Mouse (Mus musculus): ENCODE results near the gene Spem2. TPM values are rescaled to one million over a fixed set of nuclear protein-coding genes. Genes with fewer than 3 reads are reported as not detected.

Spem2 gene
- polyA plus RNA-seq (2012; rRNA removed), result not detected in 2 replicates

DNA sequence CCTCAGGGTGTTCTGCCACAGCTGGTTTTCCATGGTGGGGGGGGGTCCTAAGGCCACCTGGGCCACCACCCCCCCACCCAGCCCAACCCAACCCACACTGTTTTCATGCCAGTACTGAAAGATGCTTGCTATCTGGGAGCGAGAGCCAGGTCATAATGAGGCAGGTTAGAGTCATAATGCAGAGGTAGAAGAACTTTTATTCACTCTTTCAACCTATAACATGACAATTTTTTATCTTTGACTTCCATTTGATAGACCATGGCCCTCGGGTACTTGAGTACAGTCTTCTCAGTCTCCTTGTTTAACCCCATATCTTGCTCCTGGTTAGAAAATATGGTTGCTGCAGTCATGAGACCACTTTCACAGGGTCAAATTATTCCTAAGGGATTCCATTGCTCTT, at the start of gene Spem2:
Spem2 (minus strand) TSS at position 101 of the 400 bp plus-strand sequence.

DNA sequence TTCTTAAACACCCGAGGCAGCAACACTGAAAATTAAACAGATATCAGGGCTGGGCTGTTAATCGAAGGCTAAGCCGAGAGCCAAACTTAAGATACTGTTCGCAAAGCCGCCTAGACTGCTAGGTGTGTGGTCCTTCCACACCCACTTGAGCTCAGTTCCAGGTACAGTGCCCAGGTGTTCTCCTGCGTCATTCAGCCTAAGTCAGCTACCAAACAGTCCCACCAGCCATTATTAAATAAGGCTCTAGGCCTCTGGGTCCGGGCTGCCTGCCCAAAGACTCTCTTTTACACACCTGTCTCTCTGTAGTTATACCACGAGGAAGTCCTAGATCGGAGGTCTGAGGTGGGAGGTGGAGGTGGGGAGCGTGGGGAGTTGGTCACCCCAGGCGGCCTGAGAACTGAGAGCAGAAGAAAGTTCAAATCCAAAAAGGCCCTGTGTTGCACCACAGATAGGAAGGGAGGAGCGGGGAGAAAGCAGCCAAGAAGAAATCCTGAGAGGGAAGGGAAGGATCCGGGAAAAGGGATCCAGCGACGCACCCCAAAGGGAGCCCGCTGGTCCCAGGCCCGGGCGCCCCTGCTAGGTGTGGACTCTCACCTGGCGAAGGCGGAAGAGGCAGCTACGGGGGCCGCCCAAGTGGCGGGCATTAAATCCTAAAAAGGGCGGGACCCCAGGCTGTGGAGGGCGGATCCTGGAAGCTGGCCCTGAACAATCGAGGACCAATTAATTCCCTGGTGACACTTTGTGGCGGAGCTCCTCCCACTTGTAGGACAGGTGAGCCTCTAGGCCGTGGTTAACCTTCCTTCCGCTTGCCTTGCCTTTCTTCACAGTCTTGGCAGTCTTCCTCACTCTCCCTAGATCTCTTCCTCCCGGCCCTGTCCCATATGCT, 40.1 kb upstream of the Spem2 start, which contains the start of gene Tnk1:
Tnk1 (minus strand) TSS at position 618 of the 886 bp plus-strand sequence.

DNA sequence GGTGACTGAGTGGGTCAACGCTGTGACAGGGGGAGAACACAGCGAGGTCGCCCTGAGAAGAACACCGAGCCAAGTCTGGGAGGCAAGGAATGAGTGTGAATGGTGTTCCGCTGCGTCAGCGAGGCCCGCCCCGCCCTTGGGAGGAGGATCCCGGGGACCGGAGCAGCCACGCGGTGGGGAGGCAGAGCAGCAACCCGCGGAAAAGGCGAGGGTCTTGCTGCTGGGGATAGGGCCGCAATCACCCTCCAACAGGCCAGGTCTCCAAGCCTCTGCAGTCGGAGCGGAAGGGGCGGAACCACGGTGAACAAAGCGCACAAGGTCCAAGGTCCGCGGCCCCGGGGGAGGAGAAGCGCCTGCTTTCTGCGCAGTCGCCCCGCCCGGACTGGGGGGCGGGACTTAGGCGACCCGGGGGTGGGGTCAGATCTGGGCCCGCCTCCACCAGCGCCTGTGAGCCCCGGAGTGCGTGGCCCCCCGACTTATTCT, 28.0 kb upstream of the Spem2 start, which contains the start of gene Plscr3:
Plscr3 (plus strand) TSS at position 179 of the 483 bp plus-strand sequence.

GRCm38 (mm10) chr11:69837952-69838713, 19.9 kb upstream of the Spem2 start, which contains the start of gene Tmem256:
Tmem256 (plus strand) TSS chr11:69838514.

GRCm38 (mm10) chr11:69837604-69837951, 19.3 kb upstream of the Spem2 start, which contains the start of gene Nlgn2:
Nlgn2 (minus strand) TSS chr11:69837784.

GRCm38 (mm10) chr11:69822080-69822479, 3.8 kb upstream of the Spem2 start, which contains the start of gene Spem1:
Spem1 (minus strand) TSS chr11:69822180.

DNA sequence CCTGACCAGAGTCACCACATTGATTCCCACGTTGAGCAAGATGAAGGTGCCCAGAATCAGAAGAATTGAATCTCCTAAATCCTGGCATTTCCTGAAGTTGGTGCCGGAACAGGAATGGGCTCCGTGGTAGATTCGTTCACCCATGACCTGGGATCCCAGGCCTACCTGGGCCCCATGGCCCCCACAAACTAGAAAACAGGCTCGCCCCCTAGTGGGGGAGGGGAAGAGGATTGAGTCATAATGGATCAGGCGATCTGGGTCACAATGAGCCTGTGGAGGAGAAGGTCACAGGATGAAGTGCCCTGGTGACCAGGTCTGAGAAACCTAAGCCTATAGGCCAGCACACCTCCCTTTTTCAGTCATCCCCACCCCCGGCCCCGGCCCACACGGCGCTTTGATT, 3.1 kb downstream of the Spem2 start, which contains the start of gene Gm39566:
Gm39566 (minus strand) TSS at position 144 of the 400 bp plus-strand sequence.

DNA sequence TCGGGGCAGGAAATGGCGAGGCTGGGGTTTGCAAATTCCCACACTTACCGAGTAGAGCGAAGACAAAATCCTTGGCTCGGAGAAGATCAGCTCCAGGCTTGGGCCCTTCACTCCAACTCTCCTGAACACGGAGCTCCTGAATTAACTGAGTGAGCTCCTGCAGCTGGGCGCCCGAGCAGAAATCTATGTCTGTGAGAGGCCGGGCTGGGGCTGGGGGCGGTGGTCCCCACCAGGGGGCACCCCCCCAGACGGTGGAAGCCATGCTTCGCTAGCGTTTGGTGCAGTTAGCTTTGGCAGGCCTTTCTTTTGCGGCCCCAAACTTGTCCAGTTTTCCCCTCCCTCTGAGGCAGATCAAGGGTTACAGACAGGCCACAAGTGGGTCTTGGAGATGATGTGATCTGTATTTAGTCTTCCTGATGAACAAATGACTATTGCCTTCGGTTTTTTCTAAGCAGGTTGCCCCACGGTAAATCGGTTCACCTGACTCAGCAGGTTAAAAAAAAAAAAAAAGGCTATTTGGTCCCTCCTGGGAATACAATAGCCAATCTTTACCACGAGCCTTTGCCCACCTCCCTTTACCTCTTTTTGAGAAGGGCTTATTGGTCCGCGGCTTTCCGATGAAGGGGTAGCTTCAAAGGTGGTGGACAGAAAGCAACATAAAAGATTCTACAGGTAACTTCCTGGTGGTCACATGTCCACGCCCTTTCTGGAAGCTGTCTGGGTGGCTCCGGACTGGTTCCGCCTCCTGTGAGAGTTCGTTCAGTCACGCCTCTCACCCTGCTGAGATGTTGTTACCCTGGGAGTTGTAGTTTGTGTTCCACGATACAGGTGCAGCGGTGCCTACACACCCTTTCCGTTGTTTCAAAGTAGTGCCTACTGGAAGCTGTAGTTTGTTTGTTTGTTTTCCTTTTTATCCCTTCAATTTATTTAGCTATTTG, 13.0 kb downstream of the Spem2 start, which contains the start of gene Tmem102:
Tmem102 (minus strand) TSS at position 653 of the 938 bp plus-strand sequence.

GRCm38 (mm10) chr11:69801379-69801977, 16.8 kb downstream of the Spem2 start, which contains the start of gene Fgf11:
Fgf11 (minus strand) TSS chr11:69801857.

DNA sequence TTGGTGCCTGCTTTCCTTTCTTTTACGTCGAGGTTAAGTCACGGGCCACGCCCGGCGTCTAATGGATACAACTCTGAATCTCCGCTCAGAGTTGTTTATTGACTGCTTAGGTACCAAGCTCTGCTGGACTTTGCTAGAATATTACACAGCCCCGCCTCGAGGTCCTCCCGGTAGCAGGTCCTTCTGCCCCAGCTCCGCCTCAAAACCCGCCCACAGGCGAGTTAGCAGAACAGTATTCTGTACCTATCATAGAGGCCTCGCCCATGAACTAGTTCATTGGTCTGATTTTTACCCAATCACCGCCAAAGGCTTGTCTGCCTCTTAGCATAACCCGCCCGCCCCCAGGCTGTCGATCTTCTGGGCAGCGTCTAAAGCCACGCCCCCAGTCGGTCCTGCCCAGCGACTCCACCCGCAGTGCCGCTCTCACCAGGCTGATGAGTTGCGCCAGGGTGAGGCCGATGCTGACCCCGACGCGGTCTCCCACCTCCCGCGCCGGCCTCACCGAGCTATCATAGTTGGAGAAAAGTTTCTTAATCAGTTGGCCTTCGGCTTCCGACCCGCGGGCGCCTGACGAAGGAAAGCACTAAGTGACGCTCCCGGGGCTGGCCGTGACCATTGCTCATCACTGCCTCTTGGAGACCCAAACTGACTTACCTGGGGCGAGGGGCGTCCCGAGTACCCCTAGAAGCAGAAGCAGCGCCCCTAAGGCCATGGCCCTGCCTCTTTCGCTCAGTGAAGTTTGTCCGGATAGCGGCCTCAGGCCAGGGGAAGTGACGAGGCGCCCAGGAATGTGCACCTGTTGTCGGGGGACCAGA, 22.9 kb downstream of the Spem2 start, which contains the start of gene Chrnb1:
Chrnb1 (minus strand) TSS at position 776 of the 815 bp plus-strand sequence.

Other genes starting within 250 kb of the Spem2 start
- gene Wrap53, start 238.2 kb downstream of the Spem2 start, polyA plus RNA-seq (2012; rRNA removed), result 8.8 and 10.8 TPM in 2 replicates
- gene Trp53, start 238.1 kb downstream of the Spem2 start, polyA plus RNA-seq (2012; rRNA removed), result 61.5 and 74.1 TPM in 2 replicates
- gene Atp1b2, start 212.5 kb downstream of the Spem2 start, polyA plus RNA-seq (2012; rRNA removed), result 17.8 and 21.7 TPM in 2 replicates
- gene Shbg, start 200.6 kb downstream of the Spem2 start, polyA plus RNA-seq (2012; rRNA removed), result 19.1 and 24.0 TPM in 2 replicates
- 5.7 and 7.0 TPM in 2 replicates for gene Sat2, start 196.4 kb downstream of the Spem2 start, polyA plus RNA-seq (2012; rRNA removed)
- gene Fxr2, start 185.5 kb downstream of the Spem2 start, polyA plus RNA-seq (2012; rRNA removed), result 21.3 and 22.6 TPM in 2 replicates
- gene Sox15, start 163.2 kb downstream of the Spem2 start, polyA plus RNA-seq (2012; rRNA removed), result 0.02 and 0.09 TPM in 2 replicates
- gene Mpdu1, start 155.8 kb downstream of the Spem2 start, polyA plus RNA-seq (2012; rRNA removed), result 34.7 and 42.4 TPM in 2 replicates
- 7.8 and 10.5 TPM in 2 replicates for gene Cd68, start 152.3 kb downstream of the Spem2 start, polyA plus RNA-seq (2012; rRNA removed)
- 445 and 498 TPM in 2 replicates for gene Eif4a1, start 146.0 kb downstream of the Spem2 start, polyA plus RNA-seq (2012; rRNA removed)
- 46.2 and 57.7 TPM in 2 replicates for gene Senp3, start 136.4 kb downstream of the Spem2 start, polyA plus RNA-seq (2012; rRNA removed)
- 0.29 and 0.31 TPM in 2 replicates for gene Tnfsf13, start 132.7 kb downstream of the Spem2 start, polyA plus RNA-seq (2012; rRNA removed)
- 3.4 and 3.8 TPM in 2 replicates for gene Tnfsf12, start 122.6 kb downstream of the Spem2 start, polyA plus RNA-seq (2012; rRNA removed)
- gene Tnfsfm13, start 122.4 kb downstream of the Spem2 start, polyA plus RNA-seq (2012; rRNA removed), result 0.77 and 0.86 TPM in 2 replicates
- gene Polr2a, start 59.8 kb downstream of the Spem2 start, polyA plus RNA-seq (2012; rRNA removed), result 12.7 and 15.6 TPM in 2 replicates
- gene Slc35g3, start 56.5 kb downstream of the Spem2 start, polyA plus RNA-seq (2012; rRNA removed), result 0.03 TPM in 1 of 2 replicates, not detected in the other
- 1.2 and 1.5 TPM in 2 replicates for gene Zbtb4, start 52.6 kb downstream of the Spem2 start, polyA plus RNA-seq (2012; rRNA removed)
- gene Chrnb1, start 22.5 kb downstream of the Spem2 start, polyA plus RNA-seq (2012; rRNA removed), result 0.69 and 1.5 TPM in 2 replicates
- gene Fgf11, start 16.6 kb downstream of the Spem2 start, polyA plus RNA-seq (2012; rRNA removed), result 0.40 and 0.51 TPM in 2 replicates
- 0.24 and 0.25 TPM in 2 replicates for gene Tmem102, start 12.8 kb downstream of the Spem2 start, polyA plus RNA-seq (2012; rRNA removed)
- gene Gm39566, start 3.2 kb downstream of the Spem2 start, polyA plus RNA-seq (2012; rRNA removed), result not detected in 2 replicates
- gene Spem1, start 3.7 kb upstream of the Spem2 start, polyA plus RNA-seq (2012; rRNA removed), result not detected in 2 replicates
- 2.1 and 2.2 TPM in 2 replicates for gene Nlgn2, start 19.3 kb upstream of the Spem2 start, polyA plus RNA-seq (2012; rRNA removed)
- 155 and 183 TPM in 2 replicates for gene Tmem256, start 20.0 kb upstream of the Spem2 start, polyA plus RNA-seq (2012; rRNA removed)
- gene Plscr3, start 27.9 kb upstream of the Spem2 start, polyA plus RNA-seq (2012; rRNA removed), result 16.2 and 19.8 TPM in 2 replicates
- gene Tnk1, start 40.3 kb upstream of the Spem2 start, polyA plus RNA-seq (2012; rRNA removed), result 1.2 and 1.3 TPM in 2 replicates
- not detected in 2 replicates for gene Tmem95, start 59.6 kb upstream of the Spem2 start, polyA plus RNA-seq (2012; rRNA removed)
- 0.76 and 0.89 TPM in 2 replicates for gene Kctd11, start 62.9 kb upstream of the Spem2 start, polyA plus RNA-seq (2012; rRNA removed)
- 2.7 and 3.3 TPM in 2 replicates for gene Acap1, start 77.1 kb upstream of the Spem2 start, polyA plus RNA-seq (2012; rRNA removed)
- gene 2810408A11Rik, start 82.5 kb upstream of the Spem2 start, polyA plus RNA-seq (2012; rRNA removed), result 0.40 and 0.53 TPM in 2 replicates
- gene Neurl4, start 82.6 kb upstream of the Spem2 start, polyA plus RNA-seq (2012; rRNA removed), result 16.6 and 20.3 TPM in 2 replicates
- gene Gps2, start 95.4 kb upstream of the Spem2 start, polyA plus RNA-seq (2012; rRNA removed), result 75.3 and 87.1 TPM in 2 replicates
- 866 and 1,005 TPM in 2 replicates for gene Eif5a, start 103.5 kb upstream of the Spem2 start, polyA plus RNA-seq (2012; rRNA removed)
- 0.15 and 0.21 TPM in 2 replicates for gene Ybx2, start 117.3 kb upstream of the Spem2 start, polyA plus RNA-seq (2012; rRNA removed)
- gene Slc2a4, start 129.7 kb upstream of the Spem2 start, polyA plus RNA-seq (2012; rRNA removed), result 13.7 and 15.5 TPM in 2 replicates
- 1.4 and 2.3 TPM in 2 replicates for gene Cldn7, start 146.3 kb upstream of the Spem2 start, polyA plus RNA-seq (2012; rRNA removed)
- 30.6 and 33.9 TPM in 2 replicates for gene Ctdnep1, start 162.7 kb upstream of the Spem2 start, polyA plus RNA-seq (2012; rRNA removed)
- 41.7 and 49.0 TPM in 2 replicates for gene Elp5, start 164.1 kb upstream of the Spem2 start, polyA plus RNA-seq (2012; rRNA removed)
- 131 and 138 TPM in 2 replicates for gene Gabarap, start 172.7 kb upstream of the Spem2 start, polyA plus RNA-seq (2012; rRNA removed)
- gene Phf23, start 177.3 kb upstream of the Spem2 start, polyA plus RNA-seq (2012; rRNA removed), result 16.3 and 17.2 TPM in 2 replicates
- gene Dvl2, start 182.1 kb upstream of the Spem2 start, polyA plus RNA-seq (2012; rRNA removed), result 3.2 and 4.6 TPM in 2 replicates
- gene Acadvl, start 196.9 kb upstream of the Spem2 start, polyA plus RNA-seq (2012; rRNA removed), result 38.0 and 43.1 TPM in 2 replicates
- 2.0 TPM in 2 replicates for gene Dlg4, start 198.5 kb upstream of the Spem2 start, polyA plus RNA-seq (2012; rRNA removed)
- 1.9 and 2.0 TPM in 2 replicates for gene Asgr1, start 235.6 kb upstream of the Spem2 start, polyA plus RNA-seq (2012; rRNA removed)

All from liver, embryonic 14 days (tissue).